ENCODE assay signal across 12 mouse cellular contexts in genomic region chr14:30631834-30632233, GRCm38 (mm10). TPM values are rescaled to one million over a fixed set of nuclear protein-coding genes. Genes with fewer than 3 reads are reported as not detected.
DNase-seq lines count a peak whose midpoint lies in the region; ATAC-seq and TF ChIP-seq lines count a peak whose summit lies in the region.
"Had no signal": no experiment of that assay in that cellular context is flagged by ENCODE, and none has a peak within 500 bp of the region (broad histone marks: within the 10 kb centered on the region; RNA-seq: fewer than 3 reads in every experiment).

No protein-coding gene starts in this region.

- no peak overlapping the region for H3K9ac ChIP-seq in heart, embryonic 15.5 days
- no peak overlapping the region for H3K9ac ChIP-seq in heart, embryonic 11.5 days (ENCODE audit: low read depth, low read length)
- H3K9ac ChIP-seq in liver, embryonic 15.5 days, result no peak overlapping the region
- no peak overlapping the region; the same call in 1 of the 2 replicates for H3K9ac ChIP-seq in liver, postnatal 0 days (replicated peaks)
- H3K9ac ChIP-seq: forebrain, embryonic 13.5 days; neural tube, embryonic 12.5 days had no signal

- H3K4me1 ChIP-seq in heart, embryonic 15.5 days (replicated peaks), result peaks cover 43% of the 10 kb centered on the region
- H3K4me1 ChIP-seq in heart, embryonic 11.5 days (ENCODE audit: control insufficient read depth, insufficient read depth, low read length), result peaks cover 15% of the 10 kb centered on the region
- H3K4me1 ChIP-seq in liver, embryonic 15.5 days (replicated peaks), result peaks cover 17% of the 10 kb centered on the region; the same call in 1 of the 2 replicates
- H3K4me1 ChIP-seq in bone marrow macrophage, adult 2 months (ENCODE audit: control insufficient read depth, insufficient read depth, low read length), result peaks cover 86% of the 10 kb centered on the region
- peaks cover 20% of the 10 kb centered on the region for H3K4me1 ChIP-seq in liver, postnatal 0 days (ENCODE audit: insufficient read depth)
- H3K4me1 ChIP-seq: neural tube, embryonic 12.5 days had no signal

- no peaks in the 10 kb centered on the region for H3K36me3 ChIP-seq in heart, embryonic 15.5 days
- H3K36me3 ChIP-seq in heart, embryonic 11.5 days (ENCODE audit: control insufficient read depth, insufficient read depth, low read length), result no peaks in the 10 kb centered on the region
- no peaks in the 10 kb centered on the region for H3K36me3 ChIP-seq in liver, embryonic 15.5 days (replicated peaks)
- H3K36me3 ChIP-seq in liver, postnatal 0 days (replicated peaks; ENCODE audit: insufficient read depth, low read length), result no peaks in the 10 kb centered on the region
- H3K36me3 ChIP-seq: neural tube, embryonic 12.5 days had no signal

- H3K27me3 ChIP-seq in heart, embryonic 15.5 days, result no peaks in the 10 kb centered on the region
- H3K27me3 ChIP-seq in heart, embryonic 11.5 days (ENCODE audit: control insufficient read depth, insufficient read depth, low read length), result no peaks in the 10 kb centered on the region
- H3K27me3 ChIP-seq in liver, embryonic 15.5 days, result 0 out of 2 replicates have a peak, but pooled peaks cover 4% of the 10 kb centered on the region
- no peaks in the 10 kb centered on the region for H3K27me3 ChIP-seq in liver, postnatal 0 days (ENCODE audit: insufficient read depth, low read length)
- H3K27me3 ChIP-seq: neural tube, embryonic 12.5 days had no signal

- no peaks in the 10 kb centered on the region for H3K9me3 ChIP-seq in heart, embryonic 15.5 days (replicated peaks)
- H3K9me3 ChIP-seq in heart, embryonic 11.5 days (replicated peaks; ENCODE audit: control insufficient read depth, low read length), result no peaks in the 10 kb centered on the region
- no peaks in the 10 kb centered on the region for H3K9me3 ChIP-seq in liver, embryonic 15.5 days (replicated peaks)
- H3K9me3 ChIP-seq in liver, postnatal 0 days (ENCODE audit: low read length), result no peaks in the 10 kb centered on the region
- H3K9me3 ChIP-seq: forebrain, embryonic 13.5 days; neural tube, embryonic 12.5 days had no signal

- TF ChIP-seq POLR2A in bone marrow macrophage, adult 2 months (IDR thresholded peaks at IDR 0.05; ENCODE audit: borderline replicate concordance, low read depth, low read length), result no peak

- H3K27ac ChIP-seq in heart, embryonic 15.5 days, result peak overlapping the region; percentile 43
- no peak overlapping the region for H3K27ac ChIP-seq in heart, embryonic 11.5 days (ENCODE audit: low read depth, low read length)
- H3K27ac ChIP-seq in liver, embryonic 15.5 days (replicated peaks), result 0 out of 2 replicates have a peak overlapping the region, but pooled peaks have one; percentile 14
- peak overlapping the region; percentile 93 for H3K27ac ChIP-seq in bone marrow macrophage, adult 2 months (ENCODE audit: insufficient read depth, low read depth, low read length)
- peak overlapping the region; percentile 87 for H3K27ac ChIP-seq in liver, postnatal 0 days (ENCODE audit: low read depth)
- H3K27ac ChIP-seq: forebrain, embryonic 13.5 days; neural tube, embryonic 12.5 days had no signal

- no peak for TF ChIP-seq EP300 in liver, postnatal 0 days (IDR thresholded peaks at IDR 0.05; ENCODE audit: low read depth)

- DNase-seq in liver, result no peak
- no peak for DNase-seq in liver, postnatal 0 days
- no peak for DNase-seq in adrenal gland, postnatal 25 days
- DNase-seq: adrenal gland, postnatal 10 days; right cerebral cortex, postnatal 4 days had no signal

- H3K4me2 ChIP-seq in heart, embryonic 15.5 days, result no peak overlapping the region
- H3K4me2 ChIP-seq in heart, embryonic 11.5 days, result no peak overlapping the region
- no peak overlapping the region for H3K4me2 ChIP-seq in liver, embryonic 15.5 days
- H3K4me2 ChIP-seq in liver, postnatal 0 days (ENCODE audit: low read depth, low read length), result no peak overlapping the region
- H3K4me2 ChIP-seq: forebrain, embryonic 13.5 days; neural tube, embryonic 12.5 days had no signal

- H3K4me3 ChIP-seq in heart, embryonic 15.5 days, result no peak overlapping the region
- no peak overlapping the region for H3K4me3 ChIP-seq in heart, embryonic 11.5 days (ENCODE audit: low read depth, low read length)
- no peak overlapping the region for H3K4me3 ChIP-seq in liver, embryonic 15.5 days (replicated peaks)
- H3K4me3 ChIP-seq in bone marrow macrophage, adult 2 months (ENCODE audit: insufficient read depth, low read length), result no peak overlapping the region
- H3K4me3 ChIP-seq in liver, postnatal 0 days (ENCODE audit: low read depth, low read length), result no peak overlapping the region
- H3K4me3 ChIP-seq: forebrain, embryonic 13.5 days; neural tube, embryonic 12.5 days had no signal

- ATAC-seq in heart, embryonic 15.5 days (replicated peaks; ENCODE audit: insufficient number of reproducible peaks, insufficient read depth, low FRiP score, low read depth), result no peak
- ATAC-seq in heart, embryonic 11.5 days (replicated peaks; ENCODE audit: insufficient number of reproducible peaks, low FRiP score, low TSS enrichment), result no peak
- no peak for ATAC-seq in liver, embryonic 15.5 days (ENCODE audit: insufficient read depth)
- ATAC-seq in liver, postnatal 0 days, result no peak
- ATAC-seq: CD4-positive, CD25-positive, alpha-beta regulatory T cell, adult 4 months; forebrain, embryonic 13.5 days had no signal

- TF ChIP-seq CTCF in bone marrow macrophage, adult 2 months (IDR thresholded peaks at IDR 0.05; ENCODE audit: low read depth, low read length), result no peak
- no peak for TF ChIP-seq CTCF in liver, postnatal 0 days (IDR thresholded peaks at IDR 0.05; ENCODE audit: low read depth)

- WGBS in heart, embryonic 15.5 days, result 65% methylated on average over 2 of the region's 2 CpGs
- 78% methylated on average over 2 of the region's 2 CpGs for WGBS in heart, embryonic 11.5 days (ENCODE audit: insufficient replicate concordance)
- WGBS in liver, embryonic 15.5 days (ENCODE audit: insufficient replicate concordance), result 64% methylated on average over 2 of the region's 2 CpGs
- 61% methylated on average over 2 of the region's 2 CpGs for WGBS in liver, postnatal 0 days (ENCODE audit: insufficient replicate concordance)

RNA-seq across cellular contexts. Expression of gene Prkcd, which starts 5.8 kb away (rescaled TPM):
- 37.5 and 49.6 TPM in 2 replicates for polyA plus RNA-seq in heart, embryonic 15.5 days (2015; fragmentation: Nextera tagmentation; extraction: Ambion mirVana)
- 25.5 and 28.1 TPM in 2 replicates for polyA plus RNA-seq in heart, embryonic 11.5 days (2014; fragmentation: Nextera tagmentation; extraction: Ambion mirVana)
- polyA plus RNA-seq in liver, embryonic 15.5 days (2015; fragmentation: Nextera tagmentation; extraction: Ambion mirVana), result 20.0 and 21.5 TPM in 2 replicates
- 404 TPM in 2 replicates for polyA plus RNA-seq in bone marrow macrophage, adult 2 months (2012; ENCODE audit: insufficient read depth, insufficient read length, missing spikeins)
- 16.7 and 17.8 TPM in 2 replicates for polyA plus RNA-seq in liver, postnatal 0 days (2015; fragmentation: Nextera tagmentation; extraction: Ambion mirVana)
- 210 and 237 TPM in 2 replicates for total RNA-seq in adrenal gland, postnatal 25 days (2021)

RNA-seq across cellular contexts. Expression of gene Rft1, which starts 22.3 kb away (rescaled TPM):
- 8.8 and 11.5 TPM in 2 replicates for polyA plus RNA-seq in heart, embryonic 15.5 days (2015; fragmentation: Nextera tagmentation; extraction: Ambion mirVana)
- 10.3 and 12.3 TPM in 2 replicates for polyA plus RNA-seq in heart, embryonic 11.5 days (2014; fragmentation: Nextera tagmentation; extraction: Ambion mirVana)
- 3.8 and 4.3 TPM in 2 replicates for polyA plus RNA-seq in liver, embryonic 15.5 days (2015; fragmentation: Nextera tagmentation; extraction: Ambion mirVana)
- polyA plus RNA-seq in bone marrow macrophage, adult 2 months (2012; ENCODE audit: insufficient read depth, insufficient read length, missing spikeins), result 18.4 and 20.5 TPM in 2 replicates
- polyA plus RNA-seq in liver, postnatal 0 days (2015; fragmentation: Nextera tagmentation; extraction: Ambion mirVana), result 6.6 and 7.0 TPM in 2 replicates
- total RNA-seq in adrenal gland, postnatal 25 days (2021), result 23.7 and 32.8 TPM in 2 replicates
